Mouse (Mus musculus) heart, adult 9 months (tissue): ENCODE results near the gene Slc6a19.

Experiments
- DNase-seq, 2 experiments: peaks; one replicate each; pipeline ENCODE4 v3.0.0; 2022; ENCODE audit warnings: low spot score in 2 of 2

Slc6a19 gene

DNA sequence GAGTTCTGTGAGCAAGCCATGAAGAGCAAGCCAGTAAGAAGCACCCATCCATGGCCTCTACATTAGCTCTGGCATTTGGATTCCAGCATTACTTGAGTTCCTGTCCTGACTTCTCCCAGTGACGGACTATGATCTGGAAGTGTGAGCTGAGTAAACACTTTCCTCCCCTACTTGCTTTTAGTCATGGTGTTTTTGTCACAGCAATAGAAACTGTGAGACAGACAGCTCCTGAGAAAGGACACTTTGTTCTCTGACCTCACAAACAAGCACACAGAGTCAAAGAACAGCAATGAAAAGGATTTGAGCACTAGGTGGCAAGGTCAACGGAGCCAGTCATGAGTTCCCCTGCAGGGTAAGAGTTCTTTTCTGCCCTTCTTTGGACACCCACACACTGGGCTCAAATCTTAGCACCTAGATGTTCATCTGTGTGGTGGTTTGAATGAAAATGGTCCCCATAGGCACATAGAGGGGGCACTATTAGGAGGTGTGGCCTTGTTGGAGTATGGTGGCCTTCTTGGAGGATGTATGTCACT, 44.4 kb downstream of the Slc6a19 start:
- no peak for DNase-seq

DNA sequence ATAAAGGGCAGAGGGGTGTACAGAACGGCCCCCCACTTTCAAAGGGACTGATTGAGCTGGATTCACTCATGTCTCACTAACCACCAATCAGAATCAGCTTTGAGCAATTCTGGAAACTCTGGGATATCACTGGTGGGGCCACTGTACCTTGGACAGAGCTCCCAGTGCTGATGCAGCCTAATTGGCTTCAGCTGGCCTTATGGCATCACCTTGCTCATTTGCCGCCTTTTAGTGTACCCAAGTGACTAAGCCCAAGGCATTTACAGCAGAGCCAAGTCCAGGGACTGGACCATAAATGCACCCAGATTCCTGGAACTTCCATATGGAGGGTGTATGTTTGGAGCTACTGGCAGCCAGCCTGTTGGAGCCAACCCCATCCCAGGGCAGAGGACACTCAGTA, 45.7 kb downstream of the Slc6a19 start:
- no peak for DNase-seq

DNA sequence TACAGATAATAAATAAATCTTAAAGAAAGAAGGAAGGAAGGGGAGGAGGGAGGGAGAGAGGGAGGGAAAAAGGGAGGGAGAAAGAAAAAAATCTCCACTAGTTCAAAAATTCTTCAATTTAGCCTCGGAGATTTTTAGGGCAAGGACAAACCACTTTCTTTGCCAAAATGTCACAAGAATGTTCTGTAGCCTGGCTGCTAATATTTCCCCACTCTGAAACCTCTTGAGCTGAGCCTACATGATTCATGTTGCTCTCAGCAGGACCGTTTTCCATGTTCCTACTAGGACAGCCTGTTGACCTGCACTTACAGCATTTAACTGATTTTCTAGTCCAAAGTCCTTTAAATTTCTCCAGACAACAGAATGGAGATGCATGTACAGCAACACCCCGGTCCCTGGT, 49.7 kb downstream of the Slc6a19 start:
- DNase-seq = no peak

DNA sequence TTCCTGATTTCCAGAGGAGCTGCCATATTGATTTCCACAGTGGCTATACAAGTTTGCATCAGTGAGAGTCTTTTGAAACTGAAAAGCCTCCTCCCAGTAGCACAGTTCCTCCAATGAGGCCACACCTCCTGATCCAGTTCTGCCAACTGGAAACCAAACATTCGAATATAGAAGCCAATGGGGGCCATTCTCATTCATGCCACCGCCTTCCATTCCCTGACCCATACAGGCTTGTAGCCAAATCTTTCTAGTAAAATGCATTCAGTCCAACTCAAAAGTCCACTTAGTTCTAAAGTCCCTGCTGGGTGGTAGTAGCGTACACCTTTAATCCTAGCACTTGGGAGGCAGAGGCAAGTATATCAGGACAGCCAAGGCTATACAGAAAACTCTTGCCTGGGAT, 51.4 kb downstream of the Slc6a19 start:
- no peak for DNase-seq

DNA sequence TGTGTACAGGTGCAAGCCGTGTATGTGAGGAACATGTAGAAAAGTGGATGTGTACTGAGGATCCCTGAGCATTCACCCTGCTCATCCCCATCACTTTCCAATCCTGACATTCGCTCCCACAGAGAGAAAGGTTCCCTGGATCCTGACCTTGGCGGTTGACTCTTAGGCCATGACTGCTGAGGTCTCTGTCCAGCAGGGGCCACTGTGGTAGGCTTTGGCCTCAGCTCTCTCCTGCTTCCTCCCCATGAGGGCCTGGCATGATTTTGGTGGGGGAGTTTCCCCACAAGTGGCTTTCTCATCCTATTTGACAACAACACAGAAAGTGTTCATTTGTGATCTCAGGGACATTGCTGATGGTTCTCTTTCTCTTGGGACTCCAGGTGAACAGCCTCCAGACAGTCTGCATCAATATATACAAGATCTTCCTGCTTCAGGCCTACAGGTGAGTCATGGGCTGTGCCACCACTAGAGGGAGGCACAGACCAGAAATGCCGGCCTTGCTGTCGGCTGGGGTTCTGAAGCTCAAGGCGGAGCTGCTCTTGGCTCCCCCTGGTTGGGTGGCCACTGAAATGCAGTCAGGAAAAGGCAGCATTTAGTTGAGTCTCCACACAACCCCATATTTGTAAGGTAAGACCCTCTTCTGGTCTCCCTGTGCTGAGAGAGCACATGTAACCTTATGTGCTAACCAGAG, 58.1 kb downstream of the Slc6a19 start:
- peak in 1 of 2 experiments; percentile 8 for DNase-seq

DNA sequence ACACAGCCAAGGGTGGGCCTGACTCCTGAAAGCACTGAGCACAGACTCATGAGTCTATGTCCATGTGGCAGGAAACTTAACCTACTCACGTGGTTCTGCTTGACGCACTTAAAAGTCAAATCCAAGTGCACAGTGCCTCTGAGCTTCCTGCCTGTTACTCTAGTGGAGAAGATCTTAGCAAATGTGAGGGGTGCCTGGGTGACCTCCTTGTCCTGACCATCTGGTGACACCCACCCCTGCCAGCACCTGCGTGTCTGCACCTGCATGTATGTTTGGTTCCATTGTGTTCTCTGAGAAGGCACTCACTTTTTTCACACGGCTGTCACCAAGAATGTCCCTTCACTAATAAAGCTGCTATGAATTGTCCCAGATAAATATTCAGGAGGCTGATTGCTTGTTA, 63.4 kb downstream of the Slc6a19 start:
- DNase-seq = no peak

DNA sequence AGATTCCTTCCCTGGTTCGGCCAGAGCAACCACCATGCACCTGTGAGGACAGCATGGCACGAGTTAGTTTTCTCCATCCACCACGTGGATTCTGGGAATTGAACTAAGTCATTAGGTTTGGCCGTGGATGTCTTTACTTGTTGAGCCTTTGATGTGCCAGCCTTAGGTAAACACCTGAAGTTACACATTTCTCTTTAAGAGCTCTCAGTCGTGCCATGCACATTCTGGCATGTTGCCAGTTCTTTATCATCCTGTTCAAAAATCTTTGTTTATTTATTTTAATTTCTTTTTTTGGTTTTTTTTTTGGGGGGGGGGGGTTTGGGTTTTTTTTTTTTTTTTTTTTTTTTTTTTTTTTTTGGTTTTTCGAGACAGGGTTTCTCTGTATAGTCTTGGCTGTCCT, 66.8 kb downstream of the Slc6a19 start:
- no peak for DNase-seq

DNA sequence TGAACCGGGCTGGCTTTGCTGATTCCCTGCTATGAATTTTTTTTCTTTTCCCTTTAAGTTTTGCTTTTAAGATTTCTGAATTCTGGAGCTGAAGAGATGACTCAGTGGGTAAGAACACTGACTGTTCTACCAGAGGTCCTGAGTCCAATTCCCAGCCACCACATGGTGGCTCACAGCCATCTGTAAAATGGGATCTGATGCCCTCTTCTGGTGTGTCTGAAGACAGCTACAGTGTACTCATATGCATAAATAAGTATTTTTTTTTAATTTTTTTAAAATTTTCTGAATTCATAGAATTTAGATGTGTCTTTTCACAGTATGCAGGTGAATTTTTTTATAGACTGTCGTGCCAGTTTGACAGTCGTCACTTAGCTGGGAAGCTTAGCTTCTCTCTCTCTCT, 72.8 kb downstream of the Slc6a19 start:
- no peak for DNase-seq
